Mouse (Mus musculus): ENCODE data around the gene Sox3.

GRCm38 (mm10) chrX:60891329-60892095, 1.7 kb downstream of the Sox3 start:
- TF ChIP-seq CTCF (conservative IDR thresholded peaks at IDR 0.05; ENCODE audit: insufficient read depth, insufficient read length, low read depth, low read length), result no peak
- TF ChIP-seq POLR2A (IDR thresholded peaks at IDR 0.05; ENCODE audit: low read depth, low read length), result no peak
